Mouse (Mus musculus): ENCODE measurements around the gene Ccdc184.

DNA sequence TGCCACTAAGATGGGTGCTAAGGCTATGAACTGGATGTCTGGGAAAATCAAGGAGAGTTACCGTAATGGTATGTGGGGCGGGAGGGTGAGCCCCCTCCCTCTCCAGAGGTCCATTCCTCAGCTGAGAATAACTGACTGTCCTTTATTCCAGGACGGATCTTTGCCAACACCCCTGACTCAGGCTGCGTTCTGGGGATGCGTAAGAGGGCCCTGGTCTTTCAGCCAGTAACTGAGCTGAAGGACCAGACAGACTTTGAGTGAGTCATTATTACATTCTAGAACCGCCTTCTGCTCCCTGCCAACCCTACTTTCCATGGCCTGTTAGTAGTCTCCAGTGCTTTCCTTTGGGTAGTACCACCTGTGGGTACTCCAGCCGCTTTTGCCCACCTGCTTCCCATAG is 35.5 kb upstream of the Ccdc184 start:
- no peak for TF ChIP-seq CTCF (IDR thresholded peaks at IDR 0.05; ENCODE audit: borderline replicate concordance, insufficient read depth, low read length)
- no peak for TF ChIP-seq POLR2A (IDR thresholded peaks at IDR 0.05; ENCODE audit: low read depth, low read length)
